Mouse (Mus musculus) macrophage (primary cell): ENCODE data around the gene Abl1. TPM values are rescaled to one million over a fixed set of nuclear protein-coding genes. Genes with fewer than 3 reads are reported as not detected.

Source experiments
- H3K27ac ChIP-seq: fragments of 350-480 bp; formaldehyde crosslinking; 2 replicates; pipeline ENCODE4 v1.9.0; 2021
- H3K36me3 ChIP-seq: fragments of 350-480 bp; formaldehyde crosslinking; 2 replicates; pipeline ENCODE4 v1.9.0; 2021; ENCODE audit errors: inconsistent target
- H3K4me3 ChIP-seq: fragments of 350-480 bp; formaldehyde crosslinking; 2 replicates; pipeline ENCODE4 v1.9.0; 2021; ENCODE audit errors: inconsistent target
- H3K79me2 ChIP-seq: fragments of 350-480 bp; formaldehyde crosslinking; 2 replicates; pipeline ENCODE4 v1.9.0; 2021; ENCODE audit errors: inconsistent target
- WGBS: methylation state at CpG from one replicate; pipeline ENCODE4 v1.1.7; 2026; ENCODE audit warnings: inconsistent platforms; ENCODE audit not compliant: missing documents; 5-methylcytosine and 5-hydroxymethylcytosine counted together
- polyA plus RNA-seq: library from polyadenylated mRNA; stranded (reverse); fragments of 250-400 nt; gene quantifications from 3 replicates; pipeline ENCODE4 v1.2.4, GENCODE M21; 2018; ENCODE audit warnings: inconsistent platforms

The Abl1 gene
- polyA plus RNA-seq, 1 experiment from 2014 or later: 34.7 TPM

GRCm38 (mm10) chr2:31769631-31770111 lies 81.5 kb downstream of the Abl1 start:
- H3K79me2 ChIP-seq: peaks cover 76% of the 10 kb centered on the region
- peak overlapping the region; percentile 97 for H3K27ac ChIP-seq
- peak overlapping the region; percentile 5; the same call in 1 of the 2 replicates for H3K4me3 ChIP-seq
- WGBS: 9% methylated on average over 6 of the region's 6 CpGs
- H3K36me3 ChIP-seq: no peaks in the 10 kb centered on the region

GRCm38 (mm10) chr2:31770781-31771441 lies 82.7 kb downstream of the Abl1 start:
- 15% methylated on average over 7 of the region's 7 CpGs for WGBS
- Histone ChIP-seq H3K79me2 (peaks cover 76% of the 10 kb centered on the region), H3K36me3 (no peaks in the 10 kb centered on the region), H3K4me3 (peak overlapping the region; percentile 4; the same call in 1 of the 2 replicates), H3K27ac (peak overlapping the region; percentile 97)

- 95% methylated on average over 3 of the region's 3 CpGs for WGBS
- H3K27ac ChIP-seq: no peak overlapping the region
- peaks cover 38% of the 10 kb centered on the region for H3K36me3 ChIP-seq
- peaks cover 73% of the 10 kb centered on the region for H3K79me2 ChIP-seq
- no peak overlapping the region for H3K4me3 ChIP-seq
These were observed 88.3 kb downstream of the Abl1 start for GRCm38 (mm10) chr2:31776479-31776878.

GRCm38 (mm10) chr2:31779258-31779657 lies 91.1 kb downstream of the Abl1 start:
- Histone ChIP-seq H3K27ac (no peak overlapping the region), H3K36me3 (peaks cover 52% of the 10 kb centered on the region), H3K79me2 (peaks cover 45% of the 10 kb centered on the region), H3K4me3 (no peak overlapping the region)
- 93% methylated on average over 2 of the region's 2 CpGs for WGBS

- H3K36me3 ChIP-seq: peaks cover 72% of the 10 kb centered on the region
- H3K4me3 ChIP-seq: no peak overlapping the region
- 92% methylated on average over 4 of the region's 8 CpGs for WGBS
- H3K27ac ChIP-seq: no peak overlapping the region
- H3K79me2 ChIP-seq: peaks cover 7% of the 10 kb centered on the region; the same call in 1 of the 2 replicates
These were observed 94.9 kb downstream of the Abl1 start for GRCm38 (mm10) chr2:31782958-31783602.

- Histone ChIP-seq H3K36me3 (peaks cover 67% of the 10 kb centered on the region), H3K79me2 (no peaks in the 10 kb centered on the region; the same call in 1 of the 2 replicates), H3K4me3 (no peak overlapping the region), H3K27ac (no peak overlapping the region)
- WGBS: 31% methylated on average over 9 of the region's 9 CpGs
These were observed 96.9 kb downstream of the Abl1 start for GRCm38 (mm10) chr2:31785074-31785473.

- Histone ChIP-seq H3K4me3 (no peak overlapping the region), H3K79me2 (no peaks in the 10 kb centered on the region; the same call in 1 of the 2 replicates), H3K27ac (no peak overlapping the region), H3K36me3 (peaks cover 67% of the 10 kb centered on the region)
- WGBS: 41% methylated on average over 7 of the region's 7 CpGs
These were observed 98.9 kb downstream of the Abl1 start for GRCm38 (mm10) chr2:31787029-31787428.

- Histone ChIP-seq H3K36me3 (peaks cover 72% of the 10 kb centered on the region), H3K27ac (no peak overlapping the region), H3K79me2 (no peaks in the 10 kb centered on the region; the same call in 1 of the 2 replicates), H3K4me3 (no peak overlapping the region)
- 72% methylated on average over 3 of the region's 3 CpGs for WGBS
These were observed 100.1 kb downstream of the Abl1 start for GRCm38 (mm10) chr2:31788227-31788626.

- Histone ChIP-seq H3K36me3 (peaks cover 78% of the 10 kb centered on the region), H3K27ac (no peak overlapping the region), H3K4me3 (no peak overlapping the region), H3K79me2 (no peaks in the 10 kb centered on the region; the same call in 1 of the 2 replicates)
- WGBS: 95% methylated on average over 2 of the region's 2 CpGs
These were observed 101.0 kb downstream of the Abl1 start for GRCm38 (mm10) chr2:31789215-31789614.

- H3K36me3 ChIP-seq: peaks cover 79% of the 10 kb centered on the region
- WGBS: 92% methylated on average over 13 of the region's 13 CpGs
These were observed 102.6 kb downstream of the Abl1 start for GRCm38 (mm10) chr2:31790728-31791251.

GRCm38 (mm10) chr2:31791260-31791659 lies 103.1 kb downstream of the Abl1 start:
- Histone ChIP-seq H3K79me2 (no peaks in the 10 kb centered on the region; the same call in 1 of the 2 replicates), H3K36me3 (peaks cover 79% of the 10 kb centered on the region), H3K4me3 (no peak overlapping the region), H3K27ac (no peak overlapping the region)
- WGBS: 97% methylated on average over 8 of the region's 8 CpGs

More at GRCm38 (mm10) chr2:31790728-31791251, 102.6 kb downstream of the Abl1 start:
- Histone ChIP-seq H3K4me3 (no peak overlapping the region), H3K27ac (no peak overlapping the region), H3K79me2 (no peaks in the 10 kb centered on the region; the same call in 1 of the 2 replicates)

- no peak overlapping the region for H3K4me3 ChIP-seq
- WGBS: 94% methylated on average over 3 of the region's 6 CpGs
- no peak overlapping the region for H3K27ac ChIP-seq
- no peaks in the 10 kb centered on the region for H3K79me2 ChIP-seq
- H3K36me3 ChIP-seq: peaks cover 87% of the 10 kb centered on the region
These were observed 104.4 kb downstream of the Abl1 start for GRCm38 (mm10) chr2:31792611-31793010.

- 98% methylated on average over 3 of the region's 3 CpGs for WGBS
- Histone ChIP-seq H3K36me3 (peaks cover 94% of the 10 kb centered on the region), H3K79me2 (no peaks in the 10 kb centered on the region), H3K4me3 (no peak overlapping the region), H3K27ac (no peak overlapping the region)
These were observed 108.8 kb downstream of the Abl1 start for GRCm38 (mm10) chr2:31796943-31797342.

GRCm38 (mm10) chr2:31801416-31801815 lies 113.2 kb downstream of the Abl1 start:
- Histone ChIP-seq H3K27ac (no peak overlapping the region), H3K36me3 (peaks cover 73% of the 10 kb centered on the region), H3K79me2 (no peaks in the 10 kb centered on the region), H3K4me3 (no peak overlapping the region)
- 97% methylated on average over 7 of the region's 9 CpGs for whole genome bisulfite sequencing

- Histone ChIP-seq H3K36me3 (peaks cover 59% of the 10 kb centered on the region), H3K27ac (no peak overlapping the region), H3K79me2 (no peaks in the 10 kb centered on the region), H3K4me3 (no peak overlapping the region)
- 93% methylated on average over 8 of the region's 8 CpGs for WGBS
These were observed 114.6 kb downstream of the Abl1 start for GRCm38 (mm10) chr2:31802811-31803210.
